Mouse (Mus musculus) macrophage (primary cell): Measurements from ENCODE around the gene Dbh. TPM values are rescaled to one million over a fixed set of nuclear protein-coding genes. Genes with fewer than 3 reads are reported as not detected.

Source experiments
- H3K27ac ChIP-seq: fragments of 350-480 bp; formaldehyde crosslinking; 2 replicates; pipeline ENCODE4 v1.9.0; 2021
- H3K36me3 ChIP-seq: fragments of 350-480 bp; formaldehyde crosslinking; 2 replicates; pipeline ENCODE4 v1.9.0; 2021; ENCODE audit errors: inconsistent target
- H3K4me3 ChIP-seq: fragments of 350-480 bp; formaldehyde crosslinking; 2 replicates; pipeline ENCODE4 v1.9.0; 2021; ENCODE audit errors: inconsistent target
- H3K79me2 ChIP-seq: fragments of 350-480 bp; formaldehyde crosslinking; 2 replicates; pipeline ENCODE4 v1.9.0; 2021; ENCODE audit errors: inconsistent target
- WGBS: methylation state at CpG from one replicate; pipeline ENCODE4 v1.1.7; 2026; ENCODE audit warnings: inconsistent platforms; ENCODE audit not compliant: missing documents; 5-methylcytosine and 5-hydroxymethylcytosine counted together
- polyA plus RNA-seq: library from polyadenylated mRNA; stranded (reverse); fragments of 250-400 nt; gene quantifications from 3 replicates; pipeline ENCODE4 v1.2.4, GENCODE M21; 2018; ENCODE audit warnings: inconsistent platforms
- total RNA-seq, 78 experiments: library from RNA; depleted of rRNA; stranded (reverse); fragments of 250-400 nt; gene quantifications; 1 replicate in 9 of 78; 2 replicates in 24 of 78; 3 replicates in 43 of 78; 4 replicates in 2 of 78; pipeline ENCODE4 v1.2.4; 2018; ENCODE audit warnings: inconsistent platforms in 56 of 78

The Dbh gene
- total RNA-seq (2018; cell fraction: chromatin; rRNA removed), result not detected
- total RNA-seq (2018; cell fraction: cytosol; rRNA removed), result not detected
- not detected for total RNA-seq (2018; cell fraction: nucleus; rRNA removed)
- not detected in 3 replicates for polyA plus RNA-seq

DNA sequence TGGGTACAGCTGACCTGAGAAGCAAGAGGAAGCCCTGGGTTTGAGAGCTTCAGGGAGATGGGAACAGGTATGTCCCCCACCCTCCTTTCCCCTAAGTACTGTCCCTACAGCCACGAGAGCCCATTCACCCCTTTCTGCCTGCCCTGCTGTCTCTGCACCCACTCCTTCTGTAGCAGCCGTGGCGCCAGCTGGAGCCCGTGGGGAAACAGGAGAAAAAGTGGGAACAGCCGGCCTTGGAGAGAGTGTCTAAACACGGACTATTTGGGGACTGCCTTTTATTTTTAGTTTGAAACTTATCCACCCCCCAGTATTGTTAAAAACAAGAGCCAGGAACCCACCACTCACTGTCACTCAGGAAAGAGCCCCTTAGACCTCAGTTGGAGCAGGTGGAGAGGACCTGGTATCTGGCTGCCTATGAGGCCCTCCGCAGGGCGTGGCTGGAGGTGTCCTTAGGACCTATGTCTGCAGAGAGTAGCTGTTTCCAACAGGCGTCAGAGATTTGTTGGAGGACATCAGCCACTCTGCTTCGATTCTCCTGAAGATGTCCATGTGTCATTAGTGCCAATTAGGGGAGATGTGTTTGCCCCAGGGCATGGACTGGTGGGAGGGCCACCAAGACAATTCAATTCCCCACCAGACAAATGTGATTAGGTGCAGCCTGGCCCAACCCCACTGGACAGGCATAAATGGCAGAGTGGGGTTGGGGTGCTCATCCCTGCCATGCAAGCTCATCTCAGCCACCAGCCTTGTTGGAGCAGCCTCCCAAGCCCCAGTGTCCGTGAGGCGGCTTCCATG, at the start of gene Dbh:
TSS of gene Dbh (plus strand) at position 438 of the 795 bp plus-strand sequence.
- 87% methylated on average over 12 of the region's 12 CpGs for WGBS
- no peaks in the 10 kb centered on the region for H3K79me2 ChIP-seq

DNA sequence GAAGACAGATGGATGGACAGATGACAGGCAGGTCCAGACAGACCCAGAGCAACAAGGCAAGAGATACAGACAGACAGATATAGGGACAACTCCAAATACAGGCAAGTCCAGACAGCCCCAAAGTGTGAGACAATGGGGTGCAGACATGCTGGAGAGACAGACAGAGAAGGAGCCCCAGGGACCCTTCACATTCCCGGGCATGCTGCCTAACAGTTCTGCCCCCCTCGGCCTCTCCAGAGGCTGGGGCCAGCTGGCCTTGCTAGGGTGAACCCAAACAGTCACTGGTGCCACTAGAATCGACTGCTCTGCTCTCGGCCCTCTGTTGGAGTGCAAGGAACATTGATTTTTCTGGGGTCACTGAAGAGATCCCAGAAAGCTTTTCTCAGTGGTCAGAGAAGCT, 46.6 kb upstream of the Dbh start:
- Histone ChIP-seq H3K36me3 (no peaks in the 10 kb centered on the region), H3K27ac (no peak overlapping the region), H3K79me2 (no peaks in the 10 kb centered on the region), H3K4me3 (no peak overlapping the region)
- 86% methylated on average over 4 of the region's 4 CpGs for WGBS

More for the DNA sequence above, at the start of gene Dbh:
- Histone ChIP-seq H3K27ac (no peak within 1 kb of the TSS), H3K4me3 (no peak within 1 kb of the TSS), H3K36me3 (no peaks in the 10 kb centered on the region)

DNA sequence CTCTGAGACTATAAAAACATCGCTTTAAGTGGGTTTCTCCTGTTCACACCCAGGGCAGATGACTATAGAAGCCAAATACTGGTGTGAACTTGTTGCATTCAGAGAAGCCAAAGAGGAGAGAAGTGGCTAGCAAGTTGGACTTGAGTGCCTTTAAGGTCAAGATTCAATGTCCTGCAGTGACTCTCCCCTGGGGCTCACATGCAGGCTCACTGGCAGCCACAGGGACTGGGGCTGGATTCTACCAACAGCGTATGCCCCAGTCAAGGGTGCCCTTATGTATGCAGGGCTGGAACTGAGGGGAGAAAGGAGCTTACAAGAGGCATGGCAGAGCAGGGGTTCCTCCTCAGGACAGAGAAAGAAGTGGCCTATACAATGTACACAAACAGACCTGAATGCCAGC, 45.3 kb upstream of the Dbh start:
- H3K4me3 ChIP-seq, result no peak overlapping the region
- H3K27ac ChIP-seq, result no peak overlapping the region
- H3K79me2 ChIP-seq, result no peaks in the 10 kb centered on the region
- WGBS, result 82% methylated on average over 2 of the region's 2 CpGs
- no peaks in the 10 kb centered on the region for H3K36me3 ChIP-seq

DNA sequence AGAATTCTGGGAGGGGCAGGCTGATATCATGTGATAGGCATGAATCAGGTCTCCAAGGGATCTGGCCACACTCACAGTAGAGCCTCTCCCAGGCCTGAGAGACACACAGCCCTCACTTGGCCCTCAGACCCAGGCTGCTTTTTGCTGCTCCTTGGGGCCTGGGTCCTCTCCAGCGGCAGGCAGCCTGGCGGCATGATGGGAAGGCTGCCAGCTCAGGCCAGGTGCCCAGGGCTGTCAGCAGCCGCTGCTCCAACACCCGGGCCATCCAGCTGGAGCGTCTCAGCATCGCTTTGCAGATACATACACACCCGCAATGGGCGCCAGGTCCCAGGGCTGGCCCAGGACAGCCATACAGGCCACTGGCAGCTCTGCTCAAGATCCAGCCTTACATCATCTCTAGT, 44.8 kb upstream of the Dbh start:
- H3K79me2 ChIP-seq, result no peaks in the 10 kb centered on the region
- no peaks in the 10 kb centered on the region for H3K36me3 ChIP-seq
- whole genome bisulfite sequencing, result 57% methylated on average over 8 of the region's 8 CpGs
- no peak overlapping the region for H3K27ac ChIP-seq
- H3K4me3 ChIP-seq, result no peak overlapping the region

DNA sequence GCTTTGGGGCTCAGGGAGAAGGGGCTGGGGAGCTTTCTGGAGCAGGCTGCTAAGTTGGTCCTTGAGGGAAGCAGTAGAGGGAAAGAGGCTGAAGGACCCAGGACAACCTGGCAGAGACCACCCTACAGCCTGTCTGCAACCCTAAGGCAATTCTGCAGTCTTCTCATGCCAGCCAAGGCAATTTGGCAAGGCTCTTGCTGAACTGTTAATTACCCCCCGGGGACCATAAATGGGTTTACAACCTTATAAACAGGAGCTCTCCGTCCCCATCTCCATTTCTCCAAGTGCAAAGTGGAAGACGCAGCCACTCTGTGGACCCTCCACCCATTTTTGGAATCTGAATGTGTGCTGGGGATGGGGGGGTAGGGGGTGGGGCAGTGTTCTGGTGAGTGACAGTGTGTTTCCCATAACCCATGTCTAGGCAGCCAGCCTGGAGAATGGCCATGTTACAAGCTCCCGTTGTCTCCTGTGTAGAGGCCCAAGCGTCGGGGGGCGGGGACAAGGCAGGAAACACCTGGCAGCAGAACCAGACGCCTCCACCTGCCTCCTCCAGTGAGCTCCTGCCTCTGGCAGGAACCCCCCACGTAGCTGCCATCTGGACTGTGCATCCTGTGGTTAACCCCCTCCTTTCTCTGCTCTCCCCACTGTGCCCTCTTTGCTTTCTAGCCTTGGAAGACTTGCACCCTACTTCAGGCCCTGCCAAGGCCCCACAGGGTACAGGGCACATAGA, 43.2 kb upstream of the Dbh start:
- Histone ChIP-seq H3K79me2 (no peaks in the 10 kb centered on the region), H3K27ac (no peak overlapping the region), H3K4me3 (no peak overlapping the region), H3K36me3 (no peaks in the 10 kb centered on the region)
- WGBS, result 7% methylated on average over 9 of the region's 9 CpGs

DNA sequence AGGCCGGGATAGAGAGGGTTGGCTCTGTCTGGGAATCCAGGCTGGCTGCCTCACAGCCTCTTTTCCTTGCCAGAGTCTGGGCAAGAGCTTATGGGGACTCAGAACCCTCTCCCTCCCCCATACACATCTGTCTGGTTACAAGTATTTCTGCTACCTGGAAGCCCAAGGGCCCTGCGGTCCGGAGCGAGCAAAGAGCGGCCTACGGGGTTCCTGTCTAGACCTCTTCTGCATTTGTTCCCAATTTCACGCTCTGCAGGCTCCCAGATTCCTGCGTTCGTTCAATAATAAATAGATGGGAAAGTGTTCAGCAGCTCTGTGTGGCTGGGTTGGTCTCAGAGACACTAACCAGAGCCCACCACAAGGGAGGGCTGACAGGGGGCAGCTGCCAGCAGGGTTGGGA, 42.5 kb upstream of the Dbh start:
- no peak overlapping the region for H3K4me3 ChIP-seq
- no peak overlapping the region for H3K27ac ChIP-seq
- H3K36me3 ChIP-seq, result no peaks in the 10 kb centered on the region
- 9% methylated on average over 9 of the region's 9 CpGs for WGBS
- no peaks in the 10 kb centered on the region for H3K79me2 ChIP-seq

DNA sequence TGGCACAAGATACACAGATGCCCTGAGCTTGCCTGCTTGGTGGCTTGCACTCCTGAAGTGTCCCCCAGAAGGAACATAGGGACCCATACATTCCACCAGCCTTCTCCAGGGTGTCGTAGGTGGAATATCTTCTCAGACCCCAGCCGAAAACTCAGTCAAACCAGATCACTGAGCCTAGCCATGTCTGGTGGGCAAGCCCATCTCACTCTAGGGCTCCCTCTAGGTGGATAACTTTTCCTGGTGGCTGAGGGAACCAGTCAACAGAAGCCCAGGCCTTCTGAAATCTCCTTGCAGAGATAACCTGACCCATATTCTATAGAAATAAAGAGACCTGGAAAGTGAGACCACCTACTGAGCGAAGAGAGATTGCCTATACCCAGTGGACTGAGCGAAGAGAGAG, 41.9 kb upstream of the Dbh start:
- no peaks in the 10 kb centered on the region for H3K36me3 ChIP-seq
- H3K4me3 ChIP-seq, result no peak overlapping the region
- WGBS, result 91% methylated on average over 4 of the region's 4 CpGs
- no peak overlapping the region for H3K27ac ChIP-seq
- no peaks in the 10 kb centered on the region for H3K79me2 ChIP-seq

DNA sequence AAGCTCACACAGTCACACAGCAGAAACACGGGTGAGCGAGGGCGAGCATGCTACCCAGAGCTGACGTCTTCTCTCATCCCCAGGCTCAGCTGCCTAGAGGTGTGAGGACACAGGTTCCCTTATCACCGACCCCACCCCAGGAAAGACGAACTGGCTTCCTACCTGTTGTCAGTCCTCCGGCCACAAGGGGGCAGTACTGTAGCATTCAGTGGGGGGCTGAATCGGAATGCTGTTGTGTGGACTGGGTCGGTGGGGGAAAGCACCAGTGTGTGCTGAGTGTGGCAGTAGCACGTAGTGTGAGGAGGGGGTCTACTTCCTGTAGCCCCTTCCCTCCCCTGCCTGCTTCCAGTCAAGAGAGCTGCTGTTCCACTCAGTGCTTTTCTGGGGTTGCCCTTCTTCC, 39.1 kb upstream of the Dbh start:
- no peaks in the 10 kb centered on the region for H3K36me3 ChIP-seq
- no peaks in the 10 kb centered on the region for H3K79me2 ChIP-seq
- no peak overlapping the region for H3K4me3 ChIP-seq
- 47% methylated on average over 10 of the region's 10 CpGs for WGBS
- no peak overlapping the region for H3K27ac ChIP-seq

DNA sequence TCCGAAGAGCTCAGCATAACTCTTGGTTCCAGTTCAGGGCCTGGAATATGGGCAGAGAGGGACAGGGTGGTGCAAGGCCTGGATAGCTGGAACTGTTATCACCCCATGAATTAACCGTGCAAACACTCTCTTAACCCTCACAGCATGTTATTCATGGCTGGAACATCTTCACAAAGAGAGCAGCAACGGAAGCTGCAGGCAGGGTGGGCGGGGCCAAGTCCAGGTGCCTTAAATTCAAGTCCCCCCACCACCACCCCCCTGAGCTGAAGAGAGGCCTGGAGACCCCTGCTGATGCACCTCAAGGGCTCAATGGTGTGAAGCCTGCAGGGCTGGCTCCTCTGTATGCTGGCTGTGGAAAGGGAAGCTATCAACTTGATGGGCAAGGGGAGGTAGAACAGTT, 38.5 kb upstream of the Dbh start:
- 83% methylated on average over 4 of the region's 4 CpGs for WGBS
- Histone ChIP-seq H3K79me2 (no peaks in the 10 kb centered on the region), H3K27ac (no peak overlapping the region), H3K36me3 (no peaks in the 10 kb centered on the region), H3K4me3 (no peak overlapping the region)

DNA sequence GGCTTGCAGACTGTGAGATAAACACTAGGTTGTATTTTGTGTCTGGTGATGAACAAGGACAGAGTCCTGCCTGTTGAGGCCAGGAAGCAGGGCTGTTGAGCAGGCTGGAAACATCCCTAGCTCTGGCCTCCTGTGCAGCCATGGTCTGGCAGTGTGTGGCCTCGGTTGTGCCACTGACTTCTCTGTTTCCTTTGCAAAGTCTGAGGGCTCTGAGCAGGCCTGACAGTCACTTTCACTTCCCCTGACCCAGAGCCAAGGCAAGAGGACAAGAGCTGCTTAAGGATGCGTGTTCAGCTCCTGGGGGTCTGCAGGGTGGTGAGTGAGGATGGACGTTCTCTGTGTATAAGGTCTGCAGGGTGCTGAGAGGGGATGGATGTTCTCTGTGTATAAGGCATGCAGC, 36.0 kb upstream of the Dbh start:
- Histone ChIP-seq H3K79me2 (no peaks in the 10 kb centered on the region), H3K36me3 (no peaks in the 10 kb centered on the region)
- WGBS, result 0% methylated on average over 3 of the region's 3 CpGs

DNA sequence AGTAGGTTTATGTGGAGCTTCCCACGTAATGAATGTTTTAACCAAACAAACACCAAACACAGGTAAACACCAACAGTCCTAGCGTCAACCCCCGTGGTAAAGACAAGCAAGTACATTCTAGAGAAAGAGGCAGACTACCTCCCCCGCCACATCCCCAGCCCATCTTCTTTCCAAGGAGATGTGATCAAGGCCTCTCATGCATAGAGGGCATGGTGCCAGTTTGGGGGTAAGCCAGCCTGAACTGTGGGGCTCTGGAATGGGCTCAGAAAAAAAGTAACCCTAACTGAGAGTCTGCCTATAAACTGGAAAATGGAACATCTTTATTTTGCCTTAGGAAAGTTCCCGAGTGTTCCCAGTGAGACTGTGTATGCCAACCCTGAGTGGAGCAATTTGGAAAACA, 29.1 kb upstream of the Dbh start:
- WGBS, result 82% methylated on average over 5 of the region's 5 CpGs
- Histone ChIP-seq H3K79me2 (no peaks in the 10 kb centered on the region), H3K36me3 (no peaks in the 10 kb centered on the region), H3K4me3 (no peak overlapping the region), H3K27ac (no peak overlapping the region)

More for the DNA sequence above, 36.0 kb upstream of the Dbh start:
- Histone ChIP-seq H3K4me3 (no peak overlapping the region), H3K27ac (no peak overlapping the region)

DNA sequence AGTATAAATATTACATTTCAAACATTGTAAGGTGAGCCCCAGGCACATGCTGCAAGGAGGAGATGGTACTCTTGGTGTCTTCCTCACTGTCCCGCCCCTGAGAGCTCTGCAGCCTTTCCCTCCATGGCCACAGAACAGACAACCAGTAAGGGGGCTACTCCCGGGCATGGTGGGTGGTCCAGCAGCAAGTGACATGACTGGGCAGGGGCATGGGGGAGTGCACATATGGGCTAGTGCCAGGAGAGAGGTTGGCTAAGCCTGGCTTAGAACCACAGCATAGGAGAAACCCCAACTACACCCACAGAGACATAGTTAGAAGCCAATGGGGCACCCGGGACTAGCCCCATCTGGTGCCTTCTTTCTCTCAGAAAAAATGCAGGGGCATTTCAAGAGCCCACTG, 28.7 kb upstream of the Dbh start:
- H3K36me3 ChIP-seq, result no peaks in the 10 kb centered on the region
- 86% methylated on average over 3 of the region's 3 CpGs for WGBS
- H3K4me3 ChIP-seq, result no peak overlapping the region
- H3K79me2 ChIP-seq, result no peaks in the 10 kb centered on the region
- no peak overlapping the region for H3K27ac ChIP-seq

DNA sequence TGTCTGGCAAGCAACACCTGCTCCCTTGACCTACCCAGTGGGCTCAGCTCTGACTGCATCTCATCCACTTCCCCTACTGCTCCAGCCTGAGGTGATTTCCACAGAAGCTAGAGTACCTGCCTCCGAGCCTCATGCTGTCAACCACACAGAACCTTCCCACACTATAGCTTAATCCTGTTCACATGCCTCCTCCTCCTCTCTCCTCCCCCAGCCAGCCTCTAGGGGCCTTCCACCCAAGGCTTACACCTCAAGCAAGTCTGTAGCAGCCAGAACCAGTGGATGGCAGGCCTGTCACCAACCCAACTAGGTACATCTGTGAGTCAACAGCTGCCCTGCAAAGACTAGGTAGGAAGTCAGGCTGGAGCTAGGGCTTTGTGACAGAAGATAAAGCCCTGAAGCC, 28.2 kb upstream of the Dbh start:
- Histone ChIP-seq H3K4me3 (no peak overlapping the region), H3K36me3 (no peaks in the 10 kb centered on the region), H3K27ac (no peak overlapping the region), H3K79me2 (no peaks in the 10 kb centered on the region)
- 71% methylated on average over 1 of the region's 1 CpGs for WGBS

DNA sequence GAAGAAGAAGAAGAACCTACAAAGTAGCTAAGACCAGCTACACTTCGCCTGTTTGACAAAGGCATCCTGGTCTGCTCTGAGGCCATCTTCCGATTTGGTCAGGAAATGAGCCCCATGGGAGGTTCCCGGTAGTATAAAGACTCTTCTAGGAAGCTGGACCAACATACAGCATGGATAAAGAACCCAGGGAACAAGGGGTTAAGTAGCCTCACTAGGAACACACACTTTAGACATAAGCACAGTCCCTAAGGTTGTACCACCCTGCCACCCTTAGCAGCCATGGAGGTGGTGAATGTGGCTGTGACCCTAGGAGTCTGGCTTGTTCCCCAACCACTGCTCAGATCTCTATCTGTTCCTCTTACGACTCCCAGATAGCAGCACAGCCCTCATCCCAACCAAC, 26.7 kb upstream of the Dbh start:
- no peaks in the 10 kb centered on the region for H3K79me2 ChIP-seq
- no peak overlapping the region for H3K4me3 ChIP-seq
- H3K27ac ChIP-seq, result no peak overlapping the region
- 39% methylated on average over 4 of the region's 4 CpGs for WGBS
- no peaks in the 10 kb centered on the region for H3K36me3 ChIP-seq

DNA sequence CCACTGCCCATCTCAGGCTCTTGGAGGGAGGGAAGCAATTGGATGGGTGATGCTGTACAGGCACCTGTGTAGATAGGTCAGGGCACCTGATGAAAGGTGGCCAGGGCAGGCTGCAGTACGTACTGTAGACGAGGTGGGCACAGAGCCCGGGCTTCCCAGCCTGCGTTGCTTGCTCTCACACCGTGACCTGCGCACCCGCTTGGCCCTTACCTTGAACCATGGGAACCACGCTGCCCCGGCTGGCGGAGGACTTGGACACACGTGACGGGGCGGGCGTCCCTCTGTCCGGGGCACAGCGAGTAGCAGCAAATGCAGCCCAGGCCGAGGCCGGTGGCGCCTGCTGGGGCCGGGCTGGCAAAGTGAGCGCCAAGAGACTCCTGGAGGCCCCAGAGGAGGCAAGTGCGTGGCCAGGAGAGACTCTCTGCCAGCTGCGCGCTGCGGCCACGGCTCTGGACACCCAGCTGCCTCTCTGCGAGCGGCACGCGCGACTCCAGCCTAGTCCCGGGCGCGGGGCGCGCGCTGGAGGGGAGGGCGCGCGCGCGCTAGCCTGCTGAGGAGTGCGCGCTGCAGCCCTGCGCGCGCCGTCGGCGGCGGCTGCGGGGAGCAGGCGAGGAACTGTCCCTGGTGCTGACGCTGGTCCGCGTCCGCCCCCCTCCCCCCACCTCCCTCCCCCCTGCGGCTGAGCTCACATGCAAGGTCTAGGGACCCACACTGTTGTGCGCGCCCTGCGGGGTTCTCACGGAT, 22.9 kb upstream of the Dbh start, which contains the start of gene Fam163b:
TSS of gene Fam163b (minus strand) at position 542 of the 744 bp plus-strand sequence.
- Histone ChIP-seq H3K36me3 (no peaks in the 10 kb centered on the region), H3K4me3 (no peak within 1 kb of the TSS), H3K79me2 (no peaks in the 10 kb centered on the region), H3K27ac (no peak within 1 kb of the TSS)
- 5% methylated on average over 34 of the region's 62 CpGs for WGBS
